Mouse (Mus musculus): ENCODE data around the gene Dok1.

Dok1 gene

GRCm38 (mm10) chr6:83033249-83034185 lies at the start of gene Dok1, which contains the start of gene Loxl3:
TSS of gene Dok1 (minus strand) at chr6:83033471.
TSS of gene Loxl3 (plus strand) at chr6:83034173.
- no peak for DNase-seq (ENCODE audit: low spot score in 2 of 2)

- no peak for DNase-seq (ENCODE audit: low spot score in 2 of 2)
These were observed 46.9 kb upstream of the Dok1 start for GRCm38 (mm10) chr6:83080210-83080609.

GRCm38 (mm10) chr6:83078324-83078858 lies 45.1 kb upstream of the Dok1 start:
- peak; percentile 97 to 98 for DNase-seq (ENCODE audit: low spot score in 2 of 2)

GRCm38 (mm10) chr6:83077630-83078323 lies 44.5 kb upstream of the Dok1 start, which contains the start of gene Pcgf1:
TSS of gene Pcgf1 (plus strand) at chr6:83077869.
- peak in 1 of 2 experiments; percentile 16 for DNase-seq (ENCODE audit: low spot score in 2 of 2)

- no peak for DNase-seq (ENCODE audit: low spot score in 2 of 2)
These were observed 41.7 kb upstream of the Dok1 start for GRCm38 (mm10) chr6:83074979-83075378.

- no peak for DNase-seq (ENCODE audit: low spot score in 2 of 2)
These were observed 37.9 kb upstream of the Dok1 start for GRCm38 (mm10) chr6:83071220-83071619.

GRCm38 (mm10) chr6:83070311-83071219 lies 37.3 kb upstream of the Dok1 start:
- no peak for DNase-seq (ENCODE audit: low spot score in 2 of 2)

GRCm38 (mm10) chr6:83070247-83070310 lies 36.8 kb upstream of the Dok1 start, which contains the start of gene Tlx2:
TSS of gene Tlx2 (minus strand) at chr6:83070293.
- no peak for DNase-seq (ENCODE audit: low spot score in 2 of 2)

- DNase-seq (ENCODE audit: low spot score in 2 of 2) = no peak
These were observed 36.4 kb upstream of the Dok1 start for GRCm38 (mm10) chr6:83069488-83070246.

GRCm38 (mm10) chr6:83068706-83069487 lies 35.6 kb upstream of the Dok1 start:
- DNase-seq (ENCODE audit: low spot score in 2 of 2) = no peak

- DNase-seq (ENCODE audit: low spot score in 2 of 2) = no peak
These were observed 35.0 kb upstream of the Dok1 start for GRCm38 (mm10) chr6:83068221-83068620.

- no peak for DNase-seq (ENCODE audit: low spot score in 2 of 2)
These were observed 33.2 kb upstream of the Dok1 start for GRCm38 (mm10) chr6:83066441-83066840.

- DNase-seq (ENCODE audit: low spot score in 2 of 2) = no peak
These were observed 32.7 kb upstream of the Dok1 start for GRCm38 (mm10) chr6:83065995-83066394.

- DNase-seq (ENCODE audit: low spot score in 2 of 2) = no peak
These were observed 25.5 kb upstream of the Dok1 start for GRCm38 (mm10) chr6:83058725-83059124.

GRCm38 (mm10) chr6:83057790-83058189 lies 24.5 kb upstream of the Dok1 start, which contains the start of gene Dqx1:
TSS of gene Dqx1 (plus strand) at chr6:83057844.
- DNase-seq (ENCODE audit: low spot score in 2 of 2) = no peak

GRCm38 (mm10) chr6:83054871-83055431 lies 21.7 kb upstream of the Dok1 start, which contains the start of gene Htra2:
TSS of gene Htra2 (minus strand) at chr6:83055273.
- no peak for DNase-seq (ENCODE audit: low spot score in 2 of 2)

- DNase-seq (ENCODE audit: low spot score in 2 of 2) = peak; percentile 98
These were observed 21.0 kb upstream of the Dok1 start, which contains the start of gene Aup1 for GRCm38 (mm10) chr6:83054074-83054851. TSS of gene Aup1 (plus strand) at chr6:83054521.

- peak in 1 of 2 experiments; percentile 31 for DNase-seq (ENCODE audit: low spot score in 2 of 2)
These were observed 20.1 kb upstream of the Dok1 start for GRCm38 (mm10) chr6:83053136-83053960.

Measured in right cerebral cortex, postnatal 36 days (tissue).